Mouse (Mus musculus) bone marrow macrophage, adult 2 months (primary cell): ENCODE data around the gene Zfr2.

ENCODE experiments used
- CTCF ChIP-seq: IDR thresholded peaks from 2 replicates; pipeline ENCODE4 v1.5.1; 2012; ENCODE audit warnings: low read depth, mild to moderate bottlenecking, low read length, moderate library complexity
- POLR2A ChIP-seq: IDR thresholded peaks from 2 replicates; pipeline ENCODE4 v1.6.1; 2012; ENCODE audit warnings: mild to moderate bottlenecking, low read depth, low read length, borderline replicate concordance

DNA sequence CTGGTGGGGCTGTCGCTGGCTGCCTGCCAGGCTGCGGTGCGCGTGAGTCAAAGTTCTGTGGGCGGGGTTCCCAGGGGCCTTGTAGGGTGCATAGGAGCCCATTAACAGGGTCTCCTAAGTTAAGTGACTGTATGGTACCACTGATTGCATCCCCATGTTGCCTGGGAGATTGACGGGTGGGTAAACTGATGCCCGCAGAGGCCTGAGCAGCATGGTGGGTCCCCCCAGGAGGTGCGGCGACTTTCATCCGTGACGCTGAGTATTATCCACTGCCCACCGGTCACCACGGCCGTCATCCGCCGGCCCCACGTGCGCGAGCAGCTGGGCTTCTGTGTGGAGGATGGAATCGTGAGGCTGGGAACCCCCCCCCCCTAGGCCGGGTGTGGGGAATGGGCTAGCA is 39.4 kb downstream of the Zfr2 start:
- TF ChIP-seq POLR2A (no peak), CTCF (no peak)
